Mouse (Mus musculus): ENCODE measurements around the gene Il15. TPM values are rescaled to one million over a fixed set of nuclear protein-coding genes. Genes with fewer than 3 reads are reported as not detected.

The Il15 gene
- polyA plus RNA-seq, 1 experiment from 2014 or later = 0.72 TPM

GRCm38 (mm10) chr8:82346485-82346884 is 56.5 kb downstream of the Il15 start:
- no peaks in the 10 kb centered on the region for H3K36me3 ChIP-seq (ENCODE audit: control insufficient read depth, insufficient read depth, low read length)
- no peaks in the 10 kb centered on the region; the same call in 1 of the 2 replicates for H3K4me1 ChIP-seq (ENCODE audit: control insufficient read depth, insufficient read depth, low read length)
- 84% methylated on average over 3 of the region's 3 CpGs for whole genome bisulfite sequencing
- no peak for DNase-seq
- no peak overlapping the region for H3K4me2 ChIP-seq (ENCODE audit: low read length)
- ATAC-seq (ENCODE audit: low FRiP score, low TSS enrichment) = no peak
- H3K27ac ChIP-seq (replicated peaks; ENCODE audit: low read depth, low read length) = no peak overlapping the region
- no peaks in the 10 kb centered on the region for H3K9me3 ChIP-seq (ENCODE audit: control insufficient read depth, low read length)
- H3K4me3 ChIP-seq (replicated peaks; ENCODE audit: low read depth, low read length) = no peak overlapping the region
- H3K27me3 ChIP-seq (ENCODE audit: control insufficient read depth, insufficient read depth, low read length) = no peaks in the 10 kb centered on the region
- H3K9ac ChIP-seq (replicated peaks; ENCODE audit: low read length) = no peak overlapping the region

- 92% methylated on average over 8 of the region's 8 CpGs for WGBS
- Histone ChIP-seq H3K9ac (replicated peaks; ENCODE audit: low read length) (no peak overlapping the region), H3K36me3 (ENCODE audit: control insufficient read depth, insufficient read depth, low read length) (no peaks in the 10 kb centered on the region), H3K27ac (replicated peaks; ENCODE audit: low read depth, low read length) (no peak overlapping the region), H3K27me3 (ENCODE audit: control insufficient read depth, insufficient read depth, low read length) (no peaks in the 10 kb centered on the region), H3K4me2 (ENCODE audit: low read length) (no peak overlapping the region), H3K4me3 (replicated peaks; ENCODE audit: low read depth, low read length) (no peak overlapping the region), H3K9me3 (ENCODE audit: control insufficient read depth, low read length) (no peaks in the 10 kb centered on the region), H3K4me1 (ENCODE audit: control insufficient read depth, insufficient read depth, low read length) (no peaks in the 10 kb centered on the region)
- DNase-seq (no peak), ATAC-seq (ENCODE audit: low FRiP score, low TSS enrichment) (no peak)
Measured at GRCm38 (mm10) chr8:82331675-82332234, 71.3 kb downstream of the Il15 start.

- no peak overlapping the region for H3K9ac ChIP-seq (replicated peaks; ENCODE audit: low read length)
- H3K9me3 ChIP-seq (ENCODE audit: control insufficient read depth, low read length) = no peaks in the 10 kb centered on the region
- no peak for ATAC-seq (ENCODE audit: low FRiP score, low TSS enrichment)
- H3K36me3 ChIP-seq (ENCODE audit: control insufficient read depth, insufficient read depth, low read length) = no peaks in the 10 kb centered on the region
- no peak overlapping the region for H3K4me2 ChIP-seq (ENCODE audit: low read length)
- H3K4me1 ChIP-seq (ENCODE audit: control insufficient read depth, insufficient read depth, low read length) = no peaks in the 10 kb centered on the region
- no peak overlapping the region for H3K4me3 ChIP-seq (replicated peaks; ENCODE audit: low read depth, low read length)
- H3K27me3 ChIP-seq (ENCODE audit: control insufficient read depth, insufficient read depth, low read length) = no peaks in the 10 kb centered on the region
- no peak overlapping the region for H3K27ac ChIP-seq (replicated peaks; ENCODE audit: low read depth, low read length)
- DNase-seq = no peak
- 55% methylated on average over 2 of the region's 2 CpGs for WGBS
Measured at GRCm38 (mm10) chr8:82327986-82328652, 74.9 kb downstream of the Il15 start.

- no peaks in the 10 kb centered on the region for H3K4me1 ChIP-seq (ENCODE audit: control insufficient read depth, insufficient read depth, low read length)
- no peaks in the 10 kb centered on the region for H3K36me3 ChIP-seq (ENCODE audit: control insufficient read depth, insufficient read depth, low read length)
- no peaks in the 10 kb centered on the region for H3K9me3 ChIP-seq (ENCODE audit: control insufficient read depth, low read length)
- DNase-seq (no peak), ATAC-seq (ENCODE audit: low FRiP score, low TSS enrichment) (no peak)
- no peak overlapping the region for H3K4me2 ChIP-seq (ENCODE audit: low read length)
- no peak overlapping the region for H3K4me3 ChIP-seq (replicated peaks; ENCODE audit: low read depth, low read length)
- no peak overlapping the region for H3K27ac ChIP-seq (replicated peaks; ENCODE audit: low read depth, low read length)
- H3K9ac ChIP-seq (replicated peaks; ENCODE audit: low read length) = no peak overlapping the region
- WGBS = 82% methylated on average over 1 of the region's 1 CpGs
- no peaks in the 10 kb centered on the region for H3K27me3 ChIP-seq (ENCODE audit: control insufficient read depth, insufficient read depth, low read length)
Measured at GRCm38 (mm10) chr8:82326061-82326460, 77.0 kb downstream of the Il15 start.

GRCm38 (mm10) chr8:82325586-82325985 is 77.4 kb downstream of the Il15 start:
- Histone ChIP-seq H3K4me2 (ENCODE audit: low read length) (no peak overlapping the region), H3K9ac (replicated peaks; ENCODE audit: low read length) (no peak overlapping the region), H3K4me1 (ENCODE audit: control insufficient read depth, insufficient read depth, low read length) (no peaks in the 10 kb centered on the region), H3K4me3 (replicated peaks; ENCODE audit: low read depth, low read length) (no peak overlapping the region), H3K36me3 (ENCODE audit: control insufficient read depth, insufficient read depth, low read length) (no peaks in the 10 kb centered on the region), H3K27me3 (ENCODE audit: control insufficient read depth, insufficient read depth, low read length) (no peaks in the 10 kb centered on the region), H3K9me3 (ENCODE audit: control insufficient read depth, low read length) (no peaks in the 10 kb centered on the region), H3K27ac (replicated peaks; ENCODE audit: low read depth, low read length) (no peak overlapping the region)
- DNase-seq (no peak), ATAC-seq (ENCODE audit: low FRiP score, low TSS enrichment) (no peak)
- WGBS = 89% methylated on average over 6 of the region's 6 CpGs

- DNase-seq = no peak
- no peak for ATAC-seq (ENCODE audit: low FRiP score, low TSS enrichment)
- Histone ChIP-seq H3K9ac (replicated peaks; ENCODE audit: low read length) (no peak overlapping the region), H3K4me3 (replicated peaks; ENCODE audit: low read depth, low read length) (no peak overlapping the region), H3K27me3 (ENCODE audit: control insufficient read depth, insufficient read depth, low read length) (no peaks in the 10 kb centered on the region), H3K4me1 (ENCODE audit: control insufficient read depth, insufficient read depth, low read length) (no peaks in the 10 kb centered on the region), H3K9me3 (ENCODE audit: control insufficient read depth, low read length) (no peaks in the 10 kb centered on the region), H3K4me2 (ENCODE audit: low read length) (no peak overlapping the region), H3K36me3 (ENCODE audit: control insufficient read depth, insufficient read depth, low read length) (no peaks in the 10 kb centered on the region), H3K27ac (replicated peaks; ENCODE audit: low read depth, low read length) (no peak overlapping the region)
- WGBS = 85% methylated on average over 3 of the region's 3 CpGs
Measured at GRCm38 (mm10) chr8:82317446-82317845, 85.6 kb downstream of the Il15 start.

GRCm38 (mm10) chr8:82306424-82306823 is 96.6 kb downstream of the Il15 start:
- Histone ChIP-seq H3K4me3 (replicated peaks; ENCODE audit: low read depth, low read length) (no peak overlapping the region), H3K9me3 (ENCODE audit: control insufficient read depth, low read length) (no peaks in the 10 kb centered on the region), H3K27ac (replicated peaks; ENCODE audit: low read depth, low read length) (no peak overlapping the region), H3K4me1 (ENCODE audit: control insufficient read depth, insufficient read depth, low read length) (no peaks in the 10 kb centered on the region), H3K36me3 (ENCODE audit: control insufficient read depth, insufficient read depth, low read length) (no peaks in the 10 kb centered on the region), H3K9ac (replicated peaks; ENCODE audit: low read length) (no peak overlapping the region), H3K27me3 (ENCODE audit: control insufficient read depth, insufficient read depth, low read length) (no peaks in the 10 kb centered on the region), H3K4me2 (ENCODE audit: low read length) (no peak overlapping the region)
- no peak for DNase-seq
- 6% methylated on average over 1 of the region's 1 CpGs for WGBS
- ATAC-seq (ENCODE audit: low FRiP score, low TSS enrichment) = no peak

GRCm38 (mm10) chr8:82296256-82296655 is 106.8 kb downstream of the Il15 start:
- no peak overlapping the region for H3K27ac ChIP-seq (replicated peaks; ENCODE audit: low read depth, low read length)
- no peak for ATAC-seq (ENCODE audit: low FRiP score, low TSS enrichment)
- WGBS = 83% methylated on average over 2 of the region's 2 CpGs

GRCm38 (mm10) chr8:82291659-82292058 is 111.4 kb downstream of the Il15 start:
- Histone ChIP-seq H3K36me3 (ENCODE audit: control insufficient read depth, insufficient read depth, low read length) (no peaks in the 10 kb centered on the region), H3K4me3 (replicated peaks; ENCODE audit: low read depth, low read length) (no peak overlapping the region), H3K4me2 (ENCODE audit: low read length) (no peak overlapping the region), H3K27me3 (ENCODE audit: control insufficient read depth, insufficient read depth, low read length) (no peaks in the 10 kb centered on the region), H3K27ac (replicated peaks; ENCODE audit: low read depth, low read length) (no peak overlapping the region), H3K9ac (replicated peaks; ENCODE audit: low read length) (no peak overlapping the region), H3K9me3 (ENCODE audit: control insufficient read depth, low read length) (no peaks in the 10 kb centered on the region), H3K4me1 (ENCODE audit: control insufficient read depth, insufficient read depth, low read length) (no peaks in the 10 kb centered on the region)
- DNase-seq = no peak
- no peak for ATAC-seq (ENCODE audit: low FRiP score, low TSS enrichment)
- 90% methylated on average over 5 of the region's 5 CpGs for WGBS

More at GRCm38 (mm10) chr8:82296256-82296655, 106.8 kb downstream of the Il15 start:
- DNase-seq = no peak
- Histone ChIP-seq H3K4me3 (replicated peaks; ENCODE audit: low read depth, low read length) (no peak overlapping the region), H3K9ac (replicated peaks; ENCODE audit: low read length) (no peak overlapping the region), H3K9me3 (ENCODE audit: control insufficient read depth, low read length) (no peaks in the 10 kb centered on the region), H3K27me3 (ENCODE audit: control insufficient read depth, insufficient read depth, low read length) (no peaks in the 10 kb centered on the region), H3K4me1 (ENCODE audit: control insufficient read depth, insufficient read depth, low read length) (no peaks in the 10 kb centered on the region), H3K36me3 (ENCODE audit: control insufficient read depth, insufficient read depth, low read length) (no peaks in the 10 kb centered on the region), H3K4me2 (ENCODE audit: low read length) (no peak overlapping the region)
